16 mouse cellular contexts compared by ENCODE assay signal in the genomic region with DNA sequence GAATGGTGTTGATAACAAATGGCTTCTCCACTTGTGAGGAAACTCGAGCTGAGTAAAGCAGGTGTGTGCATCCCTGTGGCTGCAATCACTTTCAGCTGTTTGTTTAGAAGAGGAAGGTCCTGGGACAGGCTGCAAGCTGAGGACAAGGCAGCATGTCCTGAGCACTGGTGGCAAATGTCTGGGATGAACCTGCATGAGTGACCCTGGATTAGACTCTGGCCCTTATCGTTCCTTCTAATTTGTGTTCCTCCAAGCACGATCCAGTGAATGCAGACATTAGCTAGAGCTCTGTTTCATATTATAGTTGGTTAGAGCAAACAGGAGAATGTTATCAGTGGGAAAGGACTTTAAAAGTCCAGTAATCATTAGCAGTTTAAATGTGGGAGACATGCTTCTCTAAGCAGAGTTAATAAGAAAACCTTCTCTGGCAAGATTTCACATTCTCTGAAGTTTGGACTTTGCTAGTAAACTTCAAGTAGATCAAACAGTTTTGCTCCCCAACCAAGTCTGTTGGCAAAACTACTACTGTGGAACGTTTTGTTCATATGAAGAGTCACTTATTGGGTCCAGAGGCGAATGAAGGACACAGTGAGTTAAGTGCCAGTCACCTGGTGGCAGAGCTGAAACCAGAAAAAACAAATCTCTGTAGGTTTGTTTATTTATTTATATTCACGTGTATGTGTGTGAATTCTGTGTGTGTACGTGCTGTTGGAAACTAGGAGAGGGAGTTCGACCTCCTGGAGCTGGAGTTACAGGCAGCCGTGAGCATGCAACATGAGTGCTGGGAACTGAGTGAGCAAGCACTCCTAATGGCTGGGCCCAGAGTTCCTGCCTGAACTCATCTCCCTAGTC.
DNase-seq lines count a peak whose midpoint lies in the region; ATAC-seq and TF ChIP-seq lines count a peak whose summit lies in the region.
"Had no signal": no experiment of that assay in that cellular context is flagged by ENCODE, and none has a peak within 500 bp of the region (broad histone marks: within the 10 kb centered on the region; RNA-seq: fewer than 3 reads in every experiment).

No protein-coding gene starts in this region.

- H3K9me3 ChIP-seq in intestine, embryonic 16.5 days (ENCODE audit: control insufficient read depth, low read length): no peaks in the 10 kb centered on the region
- H3K9me3 ChIP-seq in kidney, embryonic 16.5 days (ENCODE audit: low read length): no peaks in the 10 kb centered on the region
- H3K9me3 ChIP-seq in heart, embryonic 11.5 days (replicated peaks; ENCODE audit: control insufficient read depth, low read length): no peaks in the 10 kb centered on the region
- H3K9me3 ChIP-seq: embryonic facial prominence, embryonic 12.5 days; midbrain, embryonic 12.5 days had no signal

- H3K36me3 ChIP-seq in liver, adult 2 months (ENCODE audit: control insufficient read depth, insufficient read depth, low read length): no peaks in the 10 kb centered on the region
- no peaks in the 10 kb centered on the region for H3K36me3 ChIP-seq in intestine, embryonic 16.5 days (ENCODE audit: control insufficient read depth, insufficient read depth, low read length)
- no peaks in the 10 kb centered on the region for H3K36me3 ChIP-seq in kidney, embryonic 16.5 days (ENCODE audit: insufficient read depth, low read length)
- H3K36me3 ChIP-seq in heart, embryonic 11.5 days (ENCODE audit: control insufficient read depth, insufficient read depth, low read length): no peaks in the 10 kb centered on the region
- H3K36me3 ChIP-seq: embryonic facial prominence, embryonic 12.5 days; midbrain, embryonic 12.5 days had no signal

- TF ChIP-seq POLR2A in liver, adult 2 months (IDR thresholded peaks at IDR 0.05; ENCODE audit: extremely low read depth, insufficient read depth, low read length): no peak

- peak overlapping the region; percentile 86 for H3K27ac ChIP-seq in liver, adult 2 months (replicated peaks; ENCODE audit: insufficient read depth, low read depth, low read length)
- peak overlapping the region; percentile 47; the same call in 1 of the 2 replicates for H3K27ac ChIP-seq in intestine, embryonic 16.5 days (ENCODE audit: low read length)
- H3K27ac ChIP-seq in kidney, embryonic 16.5 days (ENCODE audit: low read length): peak overlapping the region; percentile 92
- H3K27ac ChIP-seq in heart, embryonic 11.5 days (ENCODE audit: low read depth, low read length): no peak overlapping the region
- H3K27ac ChIP-seq: embryonic facial prominence, embryonic 12.5 days; hindbrain, embryonic 14.5 days; layer of hippocampus, adult 2 months; liver, embryonic 14.5 days; midbrain, embryonic 12.5 days had no signal

- WGBS in liver, adult 2 months: 19% methylated on average over 9 of the region's 9 CpGs
- WGBS in intestine, embryonic 16.5 days: 52% methylated on average over 9 of the region's 9 CpGs
- WGBS in kidney, embryonic 16.5 days: 55% methylated on average over 9 of the region's 9 CpGs
- WGBS in heart, embryonic 11.5 days (ENCODE audit: insufficient replicate concordance): 59% methylated on average over 9 of the region's 9 CpGs

- peak; percentile 100 for DNase-seq in liver, adult 2 months (ENCODE audit: extremely low read depth, low read depth, low spot score)
- DNase-seq in liver: no peak
- DNase-seq in right cerebral cortex, postnatal 14 days: no peak
- DNase-seq in spleen, postnatal 14 days (ENCODE audit: low spot score in 2 of 2): no peak
- DNase-seq: heart, adult 18-20 months; heart, postnatal 10 days; spleen, adult 18-20 months had no signal

- 0 out of 2 replicates have a peak, but pooled peaks cover 3% of the 10 kb centered on the region for H3K79me2 ChIP-seq in liver, adult 2 months (ENCODE audit: control insufficient read depth, insufficient read depth, low read length)

- peak overlapping the region; percentile 17 for H3K4me3 ChIP-seq in liver, adult 2 months (ENCODE audit: insufficient read depth, low read depth, low read length)
- no peak overlapping the region for H3K4me3 ChIP-seq in intestine, embryonic 16.5 days (ENCODE audit: low read length)
- H3K4me3 ChIP-seq in kidney, embryonic 16.5 days (ENCODE audit: low read length): no peak overlapping the region
- H3K4me3 ChIP-seq in heart, embryonic 11.5 days (ENCODE audit: low read depth, low read length): no peak overlapping the region
- H3K4me3 ChIP-seq: embryonic facial prominence, embryonic 12.5 days; layer of hippocampus, adult 2 months; midbrain, embryonic 12.5 days had no signal

- no peaks in the 10 kb centered on the region for H3K27me3 ChIP-seq in liver, adult 2 months (ENCODE audit: control insufficient read depth, insufficient read depth, low read length)
- no peaks in the 10 kb centered on the region for H3K27me3 ChIP-seq in intestine, embryonic 16.5 days (replicated peaks; ENCODE audit: control insufficient read depth, insufficient read depth, low read length)
- no peaks in the 10 kb centered on the region for H3K27me3 ChIP-seq in kidney, embryonic 16.5 days (ENCODE audit: insufficient read depth, low read length)
- H3K27me3 ChIP-seq in heart, embryonic 11.5 days (ENCODE audit: control insufficient read depth, insufficient read depth, low read length): no peaks in the 10 kb centered on the region
- H3K27me3 ChIP-seq: embryonic facial prominence, embryonic 12.5 days; midbrain, embryonic 12.5 days had no signal

- no peak for TF ChIP-seq CTCF in liver, adult 2 months (IDR thresholded peaks at IDR 0.05; ENCODE audit: low read depth, low read length)

- H3K4me1 ChIP-seq in liver, adult 2 months (ENCODE audit: control insufficient read depth, insufficient read depth, low read length): peaks cover 32% of the 10 kb centered on the region
- H3K4me1 ChIP-seq in intestine, embryonic 16.5 days (ENCODE audit: control insufficient read depth, insufficient read depth, low read length): peaks cover 10% of the 10 kb centered on the region; the same call in 1 of the 2 replicates
- peaks cover 15% of the 10 kb centered on the region for H3K4me1 ChIP-seq in kidney, embryonic 16.5 days (ENCODE audit: insufficient read depth, low read length)
- no peaks in the 10 kb centered on the region for H3K4me1 ChIP-seq in heart, embryonic 11.5 days (ENCODE audit: control insufficient read depth, insufficient read depth, low read length)
- H3K4me1 ChIP-seq: embryonic facial prominence, embryonic 12.5 days; midbrain, embryonic 12.5 days had no signal

- peak; percentile 66 for ATAC-seq in intestine, embryonic 16.5 days
- peak; percentile 84 for ATAC-seq in kidney, embryonic 16.5 days (ENCODE audit: low FRiP score, low TSS enrichment)
- ATAC-seq in megakaryocyte progenitor cell, adult 5-6 weeks (replicated peaks; ENCODE audit: poor library complexity): 0 out of 2 replicates have a peak, but pooled peaks have one; percentile 8
- ATAC-seq in heart, embryonic 11.5 days (replicated peaks; ENCODE audit: insufficient number of reproducible peaks, low FRiP score, low TSS enrichment): no peak

- H3K9ac ChIP-seq in liver, adult 2 months (ENCODE audit: low read depth, low read length): peak overlapping the region; percentile 52
- H3K9ac ChIP-seq in intestine, embryonic 16.5 days (ENCODE audit: low read depth, low read length): no peak overlapping the region
- no peak overlapping the region for H3K9ac ChIP-seq in kidney, embryonic 16.5 days (replicated peaks; ENCODE audit: low read length)
- H3K9ac ChIP-seq in heart, embryonic 11.5 days (ENCODE audit: low read depth, low read length): no peak overlapping the region
- H3K9ac ChIP-seq: embryonic facial prominence, embryonic 12.5 days; hindbrain, embryonic 14.5 days; liver, embryonic 14.5 days; midbrain, embryonic 12.5 days had no signal

- H3K4me2 ChIP-seq in intestine, embryonic 16.5 days (ENCODE audit: low read depth, low read length): no peak overlapping the region
- peak overlapping the region; percentile 20; the same call in 1 of the 2 replicates for H3K4me2 ChIP-seq in kidney, embryonic 16.5 days (replicated peaks; ENCODE audit: low read depth, low read length)
- H3K4me2 ChIP-seq in heart, embryonic 11.5 days: no peak overlapping the region
- H3K4me2 ChIP-seq: embryonic facial prominence, embryonic 12.5 days; hindbrain, embryonic 14.5 days; midbrain, embryonic 12.5 days had no signal
